Comparison of ENCODE assay signal across 8 mouse cellular contexts in genomic region chr7:45525809-45526473, GRCm38 (mm10). TPM values are rescaled to one million over a fixed set of nuclear protein-coding genes. Genes with fewer than 3 reads are reported as not detected.
DNase-seq lines count a peak whose midpoint lies in the region; ATAC-seq lines count a peak whose summit lies in the region.

TSS of gene Ppp1r15a (minus strand) at chr7:45526268.
TSS of gene Plekha4 (plus strand) at chr7:45526330.

- DNase-seq in Muller cell, postnatal 12 days (ENCODE audit: inconsistent ontology term): peak; percentile 97
- peak; percentile 94 for DNase-seq in cerebellum, adult 9-11 months
- peak; percentile 87 to 94 for DNase-seq in frontal cortex, postnatal 10 days (ENCODE audit: low spot score in 2 of 2)
- peak; percentile 96 to 97 for DNase-seq in layer of hippocampus, postnatal 14 days (ENCODE audit: low spot score in 2 of 2)
- DNase-seq in lung, postnatal 14 days: peak; percentile 98
- peak; percentile 77 for DNase-seq in retina, adult 2 months (ENCODE audit: low read depth, low spot score)
- peak; percentile 94 to 97 for DNase-seq in thymus, postnatal 36 days

- H3K4me2 ChIP-seq in hindbrain, embryonic 12.5 days (replicated peaks): peak within 1 kb of the TSS; percentile 85

- no peaks in the 10 kb centered on the region for H3K9me3 ChIP-seq in hindbrain, embryonic 12.5 days (replicated peaks)

- H3K36me3 ChIP-seq in hindbrain, embryonic 12.5 days: peaks cover 2% of the 10 kb centered on the region; the same call in 1 of the 2 replicates

- peaks cover 3% of the 10 kb centered on the region; the same call in 1 of the 2 replicates for H3K27me3 ChIP-seq in hindbrain, embryonic 12.5 days

- peak within 1 kb of the TSS; percentile 70 for H3K4me3 ChIP-seq in hindbrain, embryonic 12.5 days

- ATAC-seq in hindbrain, embryonic 12.5 days (ENCODE audit: low FRiP score): peak; percentile 78

- peak within 1 kb of the TSS; percentile 78 for H3K27ac ChIP-seq in hindbrain, embryonic 12.5 days

- WGBS in hindbrain, embryonic 12.5 days: under 1% methylated on average over 54 of the region's 54 CpGs

- peaks cover 25% of the 10 kb centered on the region for H3K4me1 ChIP-seq in hindbrain, embryonic 12.5 days

- peak within 1 kb of the TSS; percentile 85 for H3K9ac ChIP-seq in hindbrain, embryonic 12.5 days

RNA-seq across cellular contexts. Expression of gene Ppp1r15a, which starts in this region (rescaled TPM):
- 16.7 and 19.2 TPM in 2 replicates for polyA plus RNA-seq in hindbrain, embryonic 12.5 days (2016; fragmentation: Nextera tagmentation; extraction: Ambion mirVana)
- total RNA-seq in layer of hippocampus, postnatal 14 days (2021): 10 to 100 TPM; 27.8 to 29.5 TPM

RNA-seq across cellular contexts. Expression of gene Plekha4, which starts in this region (rescaled TPM):
- 1.9 and 3.8 TPM in 2 replicates for polyA plus RNA-seq in hindbrain, embryonic 12.5 days (2016; fragmentation: Nextera tagmentation; extraction: Ambion mirVana)
- 1 to 10 TPM in 1 of 2 experiments, under 1 TPM in 1; 0.83 to 1.5 TPM for total RNA-seq in layer of hippocampus, postnatal 14 days (2021)

Comparison
In these comparisons a context has a peak if more than half of its experiments do, and no peak if none do; other contexts are left out.
1. Peak in every context shown above with its lines: DNase-seq, ATAC-seq, H3K4me3 ChIP-seq and H3K27ac ChIP-seq.